29 mouse cellular contexts compared by ENCODE assay signal in the genomic region with DNA sequence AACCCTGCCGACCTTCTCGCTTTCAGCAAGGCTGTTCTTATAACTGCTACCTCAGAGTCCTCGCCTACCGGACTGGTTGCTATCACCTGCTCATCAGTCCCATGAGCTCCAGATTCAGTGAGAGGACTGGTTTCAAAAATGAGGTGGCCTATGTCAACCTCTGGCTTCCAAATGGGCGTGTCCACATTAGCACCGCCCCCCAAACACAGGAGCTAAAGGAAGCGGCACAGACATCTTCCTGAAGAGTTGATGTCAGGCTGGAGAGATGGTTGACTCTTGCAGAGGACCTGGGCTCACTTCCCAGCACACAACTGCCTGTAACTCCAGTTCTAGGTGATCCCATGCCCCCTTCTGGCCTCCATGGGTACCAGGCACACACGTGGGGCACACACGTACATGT. TPM values are rescaled to one million over a fixed set of nuclear protein-coding genes. Genes with fewer than 3 reads are reported as not detected.
A peak's percentile ranks its signal among the peaks of the same experiment; 100 is the strongest.
DNase-seq lines count a peak whose midpoint lies in the region; ATAC-seq and TF ChIP-seq lines count a peak whose summit lies in the region.
"Had no signal": no experiment of that assay in that cellular context is flagged by ENCODE, and none has a peak within 500 bp of the region (broad histone marks: within the 10 kb centered on the region; RNA-seq: fewer than 3 reads in every experiment).

No protein-coding gene starts in this region.

- peaks cover 39% of the 10 kb centered on the region for H3K4me1 ChIP-seq in forebrain, embryonic 10.5 days
- H3K4me1 ChIP-seq in forebrain, embryonic 13.5 days, result peaks cover 43% of the 10 kb centered on the region
- peaks cover 22% of the 10 kb centered on the region for H3K4me1 ChIP-seq in hindbrain, embryonic 14.5 days (replicated peaks; ENCODE audit: control insufficient read depth, insufficient read depth, low read length)
- peaks cover 20% of the 10 kb centered on the region for H3K4me1 ChIP-seq in hindbrain, embryonic 16.5 days (ENCODE audit: control insufficient read depth, insufficient read depth, low read depth, low read length)
- peaks cover 0 to 39% of the 10 kb centered on the region in 2 experiments; a peak in 2 of 4 replicates for H3K4me1 ChIP-seq in liver, embryonic 14.5 days (replicated peaks; ENCODE audit: control insufficient read depth in 2 of 2, insufficient read depth in 2 of 2, low read length in 1 of 2)

- no peak overlapping the region for H3K9ac ChIP-seq in forebrain, embryonic 13.5 days
- no peak overlapping the region for H3K9ac ChIP-seq in hindbrain, embryonic 14.5 days
- H3K9ac ChIP-seq in hindbrain, embryonic 16.5 days (ENCODE audit: low read depth, low read length), result no peak overlapping the region
- H3K9ac ChIP-seq in liver, embryonic 14.5 days (replicated peaks), result no peak overlapping the region
- H3K9ac ChIP-seq: embryonic facial prominence, embryonic 13.5 days; kidney, embryonic 15.5 days; liver, embryonic 15.5 days; lung, embryonic 15.5 days; midbrain, embryonic 12.5 days; stomach, embryonic 15.5 days had no signal

- no peak for ATAC-seq in forebrain, embryonic 13.5 days
- no peak for ATAC-seq in hindbrain, embryonic 14.5 days (ENCODE audit: low FRiP score)
- ATAC-seq in hindbrain, embryonic 16.5 days, result no peak
- ATAC-seq in liver, embryonic 14.5 days (ENCODE audit: insufficient read depth), result no peak
- ATAC-seq: inflammation-experienced regulatory T-cells, adult 6 months had no signal

- 89% methylated on average over 9 of the region's 9 CpGs for WGBS in forebrain, embryonic 10.5 days
- WGBS in forebrain, embryonic 13.5 days, result 94% methylated on average over 9 of the region's 9 CpGs
- WGBS in hindbrain, embryonic 14.5 days, result 94% methylated on average over 9 of the region's 9 CpGs
- WGBS in hindbrain, embryonic 16.5 days, result 94% methylated on average over 9 of the region's 9 CpGs
- WGBS in liver, embryonic 14.5 days (ENCODE audit: insufficient replicate concordance), result 68% methylated on average over 9 of the region's 9 CpGs

- H3K4me2 ChIP-seq in forebrain, embryonic 13.5 days, result no peak overlapping the region
- no peak overlapping the region for H3K4me2 ChIP-seq in hindbrain, embryonic 14.5 days (replicated peaks)
- H3K4me2 ChIP-seq in hindbrain, embryonic 16.5 days (ENCODE audit: low read length), result no peak overlapping the region
- H3K4me2 ChIP-seq in liver, embryonic 14.5 days (ENCODE audit: low read depth), result no peak overlapping the region
- H3K4me2 ChIP-seq: embryonic facial prominence, embryonic 13.5 days; heart, embryonic 11.5 days; kidney, embryonic 15.5 days; lung, embryonic 15.5 days; midbrain, embryonic 12.5 days; stomach, embryonic 15.5 days had no signal

- H3K9me3 ChIP-seq in forebrain, embryonic 10.5 days, result no peaks in the 10 kb centered on the region
- H3K9me3 ChIP-seq in forebrain, embryonic 13.5 days (replicated peaks), result no peaks in the 10 kb centered on the region
- H3K9me3 ChIP-seq in hindbrain, embryonic 14.5 days (ENCODE audit: control insufficient read depth, low read length), result no peaks in the 10 kb centered on the region
- no peaks in the 10 kb centered on the region for H3K9me3 ChIP-seq in hindbrain, embryonic 16.5 days (ENCODE audit: control insufficient read depth, low read length)
- H3K9me3 ChIP-seq in liver, embryonic 14.5 days (ENCODE audit: control insufficient read depth, low read length), result no peaks in the 10 kb centered on the region
- H3K9me3 ChIP-seq: embryonic facial prominence, embryonic 13.5 days; G1E; kidney, embryonic 15.5 days; liver, embryonic 15.5 days; lung, embryonic 15.5 days; midbrain, embryonic 12.5 days; stomach, embryonic 15.5 days had no signal

- TF ChIP-seq EP300 in liver, embryonic 14.5 days (IDR thresholded peaks at IDR 0.05; ENCODE audit: low read depth), result no peak

- no peak for DNase-seq in forebrain, embryonic 10.5 days (ENCODE audit: extremely low spot score, low spot score)
- DNase-seq in hindbrain, embryonic 14.5 days (ENCODE audit: low spot score), result no peak
- peak; percentile 28 for DNase-seq in ES-CJ7 (ENCODE audit: low read depth, low spot score)
- no peak for DNase-seq in liver, embryonic 14.5 days (ENCODE audit: low read depth in 3 of 3, low spot score in 3 of 3)
- no peak for DNase-seq in cerebellum, adult 18-20 months
- no peak for DNase-seq in urinary bladder, postnatal 10 days (ENCODE audit: low spot score)
- DNase-seq: adrenal gland, postnatal 14 days; cerebellum, adult 11-12 months; cerebellum, postnatal 10 days; gastrocnemius, postnatal 25 days; heart, adult 18-20 months; heart, postnatal 36 days; kidney, adult 11 months; kidney, postnatal 25 days; right cerebral cortex, postnatal 14 days; thymus, postnatal 14 days had no signal

- H3K4me3 ChIP-seq in forebrain, embryonic 10.5 days, result no peak overlapping the region
- H3K4me3 ChIP-seq in forebrain, embryonic 13.5 days, result no peak overlapping the region
- H3K4me3 ChIP-seq in hindbrain, embryonic 14.5 days (replicated peaks; ENCODE audit: low read length), result no peak overlapping the region
- no peak overlapping the region for H3K4me3 ChIP-seq in hindbrain, embryonic 16.5 days (ENCODE audit: low read length)
- no peak overlapping the region for H3K4me3 ChIP-seq in liver, embryonic 14.5 days (ENCODE audit: insufficient read depth in 1 of 2, low read depth in 2 of 2, low read length in 2 of 2)
- H3K4me3 ChIP-seq: embryonic facial prominence, embryonic 13.5 days; kidney, embryonic 15.5 days; liver, embryonic 15.5 days; lung, embryonic 15.5 days; megakaryocyte, embryonic 14.5 days; midbrain, embryonic 12.5 days; myocyte; stomach, embryonic 15.5 days had no signal

- H3K27ac ChIP-seq in forebrain, embryonic 10.5 days, result peak overlapping the region; percentile 40; the same call in 1 of the 2 replicates
- no peak overlapping the region for H3K27ac ChIP-seq in forebrain, embryonic 13.5 days
- peak overlapping the region; percentile 58; the same call in 1 of the 2 replicates for H3K27ac ChIP-seq in hindbrain, embryonic 14.5 days
- H3K27ac ChIP-seq in hindbrain, embryonic 16.5 days (ENCODE audit: low read depth, low read length), result no peak overlapping the region
- no peak overlapping the region for H3K27ac ChIP-seq in liver, embryonic 14.5 days
- H3K27ac ChIP-seq: embryonic facial prominence, embryonic 13.5 days; kidney, embryonic 15.5 days; lung, embryonic 15.5 days; midbrain, embryonic 12.5 days; stomach, embryonic 15.5 days had no signal

- peak; percentile 20; the same call in 1 of the 2 replicates for TF ChIP-seq CTCF in liver, embryonic 14.5 days (IDR thresholded peaks at IDR 0.05; ENCODE audit: low read depth)

- H3K36me3 ChIP-seq in forebrain, embryonic 10.5 days (replicated peaks), result no peaks in the 10 kb centered on the region
- H3K36me3 ChIP-seq in forebrain, embryonic 13.5 days (ENCODE audit: poor library complexity, severe bottlenecking), result no peaks in the 10 kb centered on the region
- H3K36me3 ChIP-seq in hindbrain, embryonic 14.5 days (replicated peaks; ENCODE audit: control insufficient read depth, insufficient read depth), result no peaks in the 10 kb centered on the region
- H3K36me3 ChIP-seq in hindbrain, embryonic 16.5 days (ENCODE audit: control insufficient read depth, insufficient read depth, low read length), result no peaks in the 10 kb centered on the region
- H3K36me3 ChIP-seq in liver, embryonic 14.5 days (replicated peaks; ENCODE audit: control insufficient read depth, insufficient read depth, low read depth), result no peaks in the 10 kb centered on the region
- H3K36me3 ChIP-seq: embryonic facial prominence, embryonic 13.5 days; G1E; kidney, embryonic 15.5 days; liver, embryonic 15.5 days; lung, embryonic 15.5 days; midbrain, embryonic 12.5 days; stomach, embryonic 15.5 days had no signal

- peaks cover 23% of the 10 kb centered on the region for H3K27me3 ChIP-seq in forebrain, embryonic 10.5 days (ENCODE audit: poor library complexity, severe bottlenecking)
- H3K27me3 ChIP-seq in forebrain, embryonic 13.5 days, result peaks cover 4% of the 10 kb centered on the region; the same call in 1 of the 2 replicates
- no peaks in the 10 kb centered on the region for H3K27me3 ChIP-seq in hindbrain, embryonic 14.5 days (ENCODE audit: control insufficient read depth, insufficient read depth, low read length)
- H3K27me3 ChIP-seq in hindbrain, embryonic 16.5 days (replicated peaks; ENCODE audit: control insufficient read depth, insufficient read depth, low read length), result no peaks in the 10 kb centered on the region
- H3K27me3 ChIP-seq in liver, embryonic 14.5 days (ENCODE audit: control insufficient read depth, insufficient read depth, low read length), result no peaks in the 10 kb centered on the region; the same call in 1 of the 2 replicates
- H3K27me3 ChIP-seq: embryonic facial prominence, embryonic 13.5 days; kidney, embryonic 15.5 days; lung, embryonic 15.5 days; stomach, embryonic 15.5 days had no signal

RNA-seq across cellular contexts. Expression of a gene that starts 30.5 kb away (rescaled TPM):
- 6.3 and 7.2 TPM in 2 replicates for polyA plus RNA-seq in forebrain, embryonic 10.5 days (2016; fragmentation: Nextera tagmentation; extraction: Ambion mirVana)
- polyA plus RNA-seq in forebrain, embryonic 13.5 days (2015; fragmentation: Nextera tagmentation; extraction: Ambion mirVana), result 3.9 and 4.7 TPM in 2 replicates
- 5.5 and 6.1 TPM in 2 replicates for polyA plus RNA-seq in hindbrain, embryonic 14.5 days (2014; fragmentation: Nextera tagmentation; extraction: Ambion mirVana)
- polyA plus RNA-seq in hindbrain, embryonic 16.5 days (2015; fragmentation: Nextera tagmentation; extraction: Ambion mirVana), result 7.9 and 11.4 TPM in 2 replicates
- polyA plus RNA-seq in liver, embryonic 14.5 days (2012; rRNA removed), result 41.9 and 44.6 TPM in 2 replicates
- 34.6 and 37.7 TPM in 2 replicates for polyA plus RNA-seq in liver, embryonic 14.5 days (2014; fragmentation: Nextera tagmentation; extraction: Ambion mirVana)

RNA-seq across cellular contexts. Expression of a gene that starts 52.3 kb away (rescaled TPM):
- 2.3 and 3.1 TPM in 2 replicates for polyA plus RNA-seq in forebrain, embryonic 10.5 days (2016; fragmentation: Nextera tagmentation; extraction: Ambion mirVana)
- polyA plus RNA-seq in forebrain, embryonic 13.5 days (2015; fragmentation: Nextera tagmentation; extraction: Ambion mirVana), result 2.3 and 2.7 TPM in 2 replicates
- 1.6 and 1.7 TPM in 2 replicates for polyA plus RNA-seq in hindbrain, embryonic 14.5 days (2014; fragmentation: Nextera tagmentation; extraction: Ambion mirVana)
- 1.9 and 2.1 TPM in 2 replicates for polyA plus RNA-seq in hindbrain, embryonic 16.5 days (2015; fragmentation: Nextera tagmentation; extraction: Ambion mirVana)
- 0.33 and 0.34 TPM in 2 replicates for polyA plus RNA-seq in liver, embryonic 14.5 days (2012; rRNA removed)
- 0.24 and 0.52 TPM in 2 replicates for polyA plus RNA-seq in liver, embryonic 14.5 days (2014; fragmentation: Nextera tagmentation; extraction: Ambion mirVana)
- polyA plus RNA-seq: G1E; inflammation-experienced regulatory T-cells, adult 6 months had no signal

Comparison
In these comparisons a context has a peak if more than half of its experiments do, and no peak if none do; other contexts are left out.
1. H3K27ac ChIP-seq: peak in forebrain, embryonic 10.5 days (single experiment) and hindbrain, embryonic 14.5 days (single experiment); none in forebrain, embryonic 13.5 days (single experiment), hindbrain, embryonic 16.5 days (single experiment) and liver, embryonic 14.5 days (single experiment).